In the genomic region with DNA sequence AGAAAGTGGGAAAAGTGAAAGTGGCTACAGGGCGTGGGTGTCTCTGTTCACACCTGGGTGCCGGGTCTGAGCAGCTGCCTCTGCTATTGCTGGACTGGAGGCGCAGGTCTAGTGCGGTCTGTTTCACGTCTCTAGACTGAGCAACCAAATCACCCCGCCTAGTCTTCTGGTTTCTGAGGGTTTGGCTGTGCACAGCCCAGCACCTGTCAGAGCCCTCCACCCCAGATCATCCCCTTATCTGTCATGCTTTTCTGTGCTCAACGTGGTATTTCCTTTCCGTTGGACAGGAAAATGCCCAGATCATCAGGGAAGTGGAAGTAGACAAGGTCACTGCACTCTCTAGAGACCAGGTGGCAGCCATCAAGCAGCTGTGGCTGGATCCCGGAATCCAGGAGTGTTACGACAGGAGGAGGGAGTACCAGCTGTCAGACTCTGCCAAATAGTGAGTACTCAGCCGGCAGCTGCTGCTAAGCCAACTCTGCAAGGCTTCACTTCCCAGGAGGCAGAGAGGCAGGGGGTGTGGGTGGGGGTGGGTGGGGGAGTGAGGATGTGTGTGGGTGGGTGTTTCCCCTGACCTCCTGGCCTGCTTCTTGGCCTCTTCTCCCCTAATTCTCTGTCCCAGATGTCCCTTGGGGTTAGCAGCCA, we compare ENCODE assay signal across 10 mouse cellular contexts.
DNase-seq lines count a peak whose midpoint lies in the region; ATAC-seq and TF ChIP-seq lines count a peak whose summit lies in the region.
"Had no signal": no experiment of that assay in that cellular context is flagged by ENCODE, and none has a peak within 500 bp of the region (broad histone marks: within the 10 kb centered on the region; RNA-seq: fewer than 3 reads in every experiment).

No protein-coding gene starts in this region.

- peaks cover 23% of the 10 kb centered on the region for H3K4me1 ChIP-seq in forebrain, embryonic 10.5 days
- H3K4me1 ChIP-seq in hindbrain, postnatal 0 days (ENCODE audit: insufficient read depth, low read length), result no peaks in the 10 kb centered on the region
- peaks cover 6% of the 10 kb centered on the region; the same call in 1 of the 2 replicates for H3K4me1 ChIP-seq in midbrain, embryonic 15.5 days

- no peaks in the 10 kb centered on the region for H3K36me3 ChIP-seq in forebrain, embryonic 10.5 days (replicated peaks)
- no peaks in the 10 kb centered on the region for H3K36me3 ChIP-seq in hindbrain, postnatal 0 days (ENCODE audit: insufficient read depth, low read length)
- H3K36me3 ChIP-seq in midbrain, embryonic 15.5 days (replicated peaks), result no peaks in the 10 kb centered on the region
- H3K36me3 ChIP-seq: G1E; liver, embryonic 13.5 days had no signal

- TF ChIP-seq CTCF in hindbrain, postnatal 0 days (IDR thresholded peaks at IDR 0.05; ENCODE audit: low read depth), result no peak

- no peak overlapping the region; the same call in 1 of the 2 replicates for H3K27ac ChIP-seq in forebrain, embryonic 10.5 days
- no peak overlapping the region for H3K27ac ChIP-seq in hindbrain, postnatal 0 days
- H3K27ac ChIP-seq in midbrain, embryonic 15.5 days, result no peak overlapping the region
- H3K27ac ChIP-seq: liver, embryonic 13.5 days had no signal

- peak overlapping the region; percentile 26; the same call in 1 of the 2 replicates for H3K4me2 ChIP-seq in hindbrain, postnatal 0 days (ENCODE audit: low read depth, low read length)
- peak overlapping the region; percentile 19 for H3K4me2 ChIP-seq in midbrain, embryonic 15.5 days
- H3K4me2 ChIP-seq: liver, embryonic 13.5 days had no signal

- ATAC-seq in hindbrain, postnatal 0 days, result peak; percentile 66
- peak; percentile 76 for ATAC-seq in midbrain, embryonic 15.5 days (replicated peaks)

- peaks cover 19% of the 10 kb centered on the region for H3K27me3 ChIP-seq in forebrain, embryonic 10.5 days (ENCODE audit: poor library complexity, severe bottlenecking)
- no peaks in the 10 kb centered on the region for H3K27me3 ChIP-seq in hindbrain, postnatal 0 days (ENCODE audit: insufficient read depth, low read length)
- H3K27me3 ChIP-seq in midbrain, embryonic 15.5 days (replicated peaks), result no peaks in the 10 kb centered on the region
- H3K27me3 ChIP-seq: liver, embryonic 13.5 days had no signal

- peak; percentile 29 to 35 for DNase-seq in heart, adult 18-20 months
- DNase-seq in heart, postnatal 25 days (ENCODE audit: low spot score), result no peak
- peak; percentile 12 for DNase-seq in forebrain, embryonic 10.5 days (ENCODE audit: extremely low spot score, low spot score)
- DNase-seq in hindbrain, postnatal 0 days (ENCODE audit: low spot score), result peak; percentile 20
- DNase-seq in natural killer cell, adult 2 months (ENCODE audit: low spot score in 2 of 2), result no peak
- no peak for DNase-seq in layer of hippocampus, postnatal 10 days (ENCODE audit: low spot score in 2 of 2)
- DNase-seq in ovary, adult 18-20 months (ENCODE audit: low spot score), result no peak

- intact Hi-C loops in heart, postnatal 25 days (cut with DNase I), result loop anchor here (1.0 to 2.0 kb wide), 3 partner anchors 164 to 600 kb away; partner anchors contain the start of gene Gna14

- no peak overlapping the region for H3K9ac ChIP-seq in hindbrain, postnatal 0 days (replicated peaks; ENCODE audit: low read length)
- H3K9ac ChIP-seq in midbrain, embryonic 15.5 days, result no peak overlapping the region; the same call in 1 of the 2 replicates
- H3K9ac ChIP-seq: liver, embryonic 13.5 days had no signal

- no peak overlapping the region for H3K4me3 ChIP-seq in forebrain, embryonic 10.5 days
- no peak overlapping the region for H3K4me3 ChIP-seq in hindbrain, postnatal 0 days (ENCODE audit: low read length)
- H3K4me3 ChIP-seq in midbrain, embryonic 15.5 days, result no peak overlapping the region
- H3K4me3 ChIP-seq: liver, embryonic 13.5 days had no signal

- WGBS in forebrain, embryonic 10.5 days, result 59% methylated on average over 11 of the region's 11 CpGs
- WGBS in hindbrain, postnatal 0 days, result 46% methylated on average over 11 of the region's 11 CpGs
- 54% methylated on average over 11 of the region's 11 CpGs for WGBS in midbrain, embryonic 15.5 days

- no peaks in the 10 kb centered on the region for H3K9me3 ChIP-seq in forebrain, embryonic 10.5 days
- H3K9me3 ChIP-seq in hindbrain, postnatal 0 days (ENCODE audit: low read length), result no peaks in the 10 kb centered on the region
- no peaks in the 10 kb centered on the region for H3K9me3 ChIP-seq in midbrain, embryonic 15.5 days
- H3K9me3 ChIP-seq: G1E; liver, embryonic 13.5 days had no signal

Comparison
In these comparisons a context has a peak if more than half of its experiments do, and no peak if none do; other contexts are left out.
1. DNase-seq: peak in heart, adult 18-20 months (2 of 2), forebrain, embryonic 10.5 days (single experiment) and hindbrain, postnatal 0 days (single experiment); none in heart, postnatal 25 days (single experiment), natural killer cell, adult 2 months (0 of 2), layer of hippocampus, postnatal 10 days (0 of 2) and ovary, adult 18-20 months (single experiment).